Mouse (Mus musculus): ENCODE measurements around the gene Icam2.

The Icam2 gene

DNA sequence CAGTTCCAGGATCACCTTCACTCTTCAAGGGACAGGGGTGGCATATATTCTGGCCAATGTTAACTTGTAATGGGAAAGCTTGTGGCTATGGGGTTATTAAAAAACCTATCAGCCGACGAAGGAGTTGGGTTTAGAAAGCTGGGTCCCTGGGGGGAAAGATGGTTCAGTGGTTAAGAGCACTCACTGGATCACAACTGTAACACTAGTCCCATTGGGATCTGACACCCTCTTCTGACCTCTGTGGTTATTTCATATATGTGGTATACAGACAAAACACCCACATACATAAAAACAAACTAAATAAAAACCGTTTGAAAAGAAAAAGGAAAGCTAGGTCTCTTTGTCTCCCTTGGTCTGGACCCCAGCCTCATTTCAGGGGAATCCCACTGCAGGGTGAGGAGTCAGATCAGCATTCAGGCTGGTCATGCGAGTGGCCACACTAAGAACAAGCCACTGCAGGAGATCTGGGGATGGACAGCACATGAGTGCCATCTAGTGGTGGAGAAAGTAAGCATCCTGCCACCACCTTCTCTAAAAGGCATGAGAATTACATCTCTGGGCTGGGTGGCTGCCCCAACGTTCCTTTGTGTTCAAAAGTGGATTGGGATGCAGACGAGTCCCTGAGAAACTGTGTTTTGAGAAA is 3.8 kb upstream of the Icam2 start:
- DNase-seq (ENCODE audit: low spot score) = peak; percentile 68

DNA sequence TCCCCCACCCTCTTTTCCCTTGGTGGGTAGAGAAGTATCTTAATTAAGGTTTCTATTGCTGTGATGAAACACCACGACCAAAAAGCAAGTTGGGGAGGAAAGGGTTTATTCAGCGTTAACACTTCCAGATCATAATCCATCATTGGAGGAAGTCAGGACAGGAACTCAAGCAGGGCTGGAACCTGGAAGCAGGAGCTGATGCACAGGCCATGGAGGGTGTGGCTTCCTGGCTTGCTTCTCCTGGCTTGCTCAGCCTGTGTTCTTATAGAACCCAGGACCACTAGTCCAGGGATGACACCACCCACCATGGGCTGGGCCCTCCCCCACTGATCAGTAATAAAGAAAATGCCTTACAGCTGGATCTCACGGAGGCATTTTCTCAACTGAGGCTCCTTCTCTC is 2.9 kb upstream of the Icam2 start:
- no peak for DNase-seq (ENCODE audit: low spot score)

DNA sequence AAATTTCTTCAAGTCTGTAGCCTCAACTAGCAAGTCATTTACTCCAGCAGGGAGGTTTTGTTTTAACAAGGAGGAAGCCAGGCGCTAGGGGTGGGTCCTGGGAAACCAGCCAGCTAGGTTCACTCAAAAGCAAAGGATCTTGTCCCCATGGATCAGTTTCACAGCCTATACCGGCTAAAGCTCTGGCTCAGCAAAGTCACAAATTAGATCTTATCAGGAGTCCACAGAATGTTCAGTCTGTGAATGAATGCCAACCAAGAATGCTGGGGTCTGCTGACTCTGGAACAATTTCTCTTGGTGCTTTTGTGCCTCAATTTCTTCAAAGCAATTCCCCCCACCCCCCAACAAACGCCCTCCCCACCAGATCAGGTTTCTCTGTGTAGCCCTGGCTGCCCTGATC is 1.7 kb upstream of the Icam2 start:
- no peak for DNase-seq (ENCODE audit: low spot score)

DNA sequence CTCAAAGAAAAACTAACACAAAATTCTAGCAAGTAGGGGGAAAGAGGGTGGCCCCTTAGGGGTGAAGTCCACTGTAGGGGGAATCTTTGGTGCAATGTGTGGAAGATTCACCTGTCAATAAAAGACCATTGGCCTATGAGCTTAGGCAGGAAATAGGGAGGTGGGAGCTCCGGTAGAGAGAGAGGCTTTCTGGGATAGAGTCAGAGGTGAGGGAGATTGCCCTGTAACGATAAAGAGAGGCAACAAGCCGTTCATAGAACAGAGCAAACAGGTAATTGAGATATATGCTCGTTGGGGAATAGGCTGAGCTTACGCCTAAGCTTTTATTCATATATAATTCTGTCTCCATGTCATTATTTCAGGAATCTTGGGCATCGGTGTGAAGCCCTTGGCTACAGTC is 855 bp downstream of the Icam2 start:
- no peak for DNase-seq (ENCODE audit: low spot score)

DNA sequence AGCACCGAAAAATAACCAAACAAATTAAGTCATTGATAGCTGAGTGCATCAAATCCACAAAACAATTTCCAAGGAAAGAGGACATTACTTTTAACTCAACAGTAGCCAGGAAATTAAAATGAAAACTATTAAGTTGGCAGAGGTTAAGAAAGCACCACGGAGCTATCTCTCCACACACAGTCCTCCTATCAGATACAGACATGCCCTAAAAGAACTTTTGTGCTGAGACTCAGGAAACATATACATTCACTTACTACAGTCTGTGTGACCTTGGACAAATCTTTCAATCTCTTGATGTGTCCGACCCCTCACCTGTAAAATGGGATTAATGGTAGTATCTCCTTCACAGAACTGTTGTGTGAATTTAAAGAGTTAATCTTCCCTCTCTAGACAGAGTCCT is 1.5 kb downstream of the Icam2 start:
- no peak for DNase-seq (ENCODE audit: low spot score)

DNA sequence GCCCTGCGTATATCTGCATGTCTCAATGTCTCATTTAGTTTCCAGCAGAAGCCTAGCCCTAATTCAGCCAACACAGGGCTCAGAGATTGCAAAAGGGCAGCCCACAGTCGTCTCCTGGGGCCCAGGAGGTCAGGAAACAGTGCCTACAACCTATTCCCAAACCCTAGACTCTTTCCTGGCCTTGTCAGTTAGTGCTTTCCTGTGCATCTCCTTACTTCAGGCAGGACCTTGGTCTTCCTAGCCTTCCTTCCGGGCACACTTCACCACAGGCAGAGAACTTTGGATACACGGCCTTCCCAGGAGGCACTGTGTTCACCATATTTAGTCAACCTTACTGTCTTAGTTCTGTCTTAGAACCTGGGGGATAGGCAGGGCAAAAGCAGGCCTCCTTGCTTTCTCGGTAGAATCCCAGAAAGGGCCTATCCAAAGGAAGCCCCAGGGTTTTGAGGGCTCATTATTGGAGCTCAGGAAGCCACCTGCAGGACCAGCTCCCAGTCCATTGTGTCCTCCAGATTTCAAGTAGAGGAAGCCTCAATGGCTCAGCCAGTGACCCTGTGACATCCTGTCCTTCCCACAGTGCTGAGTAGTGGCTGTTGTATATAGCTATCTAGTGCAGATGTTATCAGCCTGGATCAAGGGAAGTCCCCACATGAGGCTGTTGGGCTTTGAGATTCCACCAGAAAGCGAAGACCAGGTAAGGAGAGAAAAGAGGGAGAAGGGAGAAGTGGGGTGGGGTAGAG is 4.7 kb downstream of the Icam2 start:
- DNase-seq (ENCODE audit: low spot score) = no peak

DNA sequence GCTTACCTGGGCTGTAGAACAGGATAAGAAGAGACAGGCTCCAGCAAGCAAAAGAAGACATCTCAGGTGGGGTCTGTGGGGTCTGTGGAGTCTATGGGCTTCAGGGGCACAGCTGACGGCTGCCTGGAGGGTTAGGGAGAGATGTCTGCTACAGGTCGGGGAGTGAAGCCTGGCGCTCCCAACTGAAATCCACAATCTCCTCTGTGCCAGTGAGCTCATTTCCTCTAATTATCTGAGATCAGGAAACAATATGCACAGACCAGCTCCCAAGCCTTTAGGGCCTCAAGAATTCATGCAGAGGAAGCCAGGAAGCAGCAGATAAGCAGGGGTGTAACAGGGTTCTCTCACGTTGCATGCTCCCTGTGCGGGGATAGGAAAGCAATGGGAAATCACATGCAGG is 5.5 kb downstream of the Icam2 start:
- no peak for DNase-seq (ENCODE audit: low spot score)

DNA sequence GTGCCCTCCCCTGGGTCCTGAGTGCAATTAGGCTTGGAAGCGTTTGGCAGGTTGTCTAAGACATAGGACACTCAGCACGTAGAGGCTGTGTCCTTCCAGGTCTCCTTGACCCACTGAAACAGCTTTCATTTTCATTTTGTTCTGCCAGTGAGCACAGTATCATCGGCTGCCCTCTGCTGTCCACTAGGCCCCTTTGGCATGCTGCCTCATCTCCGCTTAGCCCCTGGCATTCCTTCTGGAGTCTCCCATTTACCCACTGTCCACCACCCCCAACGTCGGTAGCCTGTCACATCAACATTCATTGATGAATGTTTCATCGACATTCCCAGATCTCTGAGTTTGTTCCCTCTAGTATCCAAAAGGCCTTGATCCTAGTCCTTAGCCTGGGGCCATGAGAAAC is 6.0 kb downstream of the Icam2 start:
- no peak for DNase-seq (ENCODE audit: low spot score)

DNA sequence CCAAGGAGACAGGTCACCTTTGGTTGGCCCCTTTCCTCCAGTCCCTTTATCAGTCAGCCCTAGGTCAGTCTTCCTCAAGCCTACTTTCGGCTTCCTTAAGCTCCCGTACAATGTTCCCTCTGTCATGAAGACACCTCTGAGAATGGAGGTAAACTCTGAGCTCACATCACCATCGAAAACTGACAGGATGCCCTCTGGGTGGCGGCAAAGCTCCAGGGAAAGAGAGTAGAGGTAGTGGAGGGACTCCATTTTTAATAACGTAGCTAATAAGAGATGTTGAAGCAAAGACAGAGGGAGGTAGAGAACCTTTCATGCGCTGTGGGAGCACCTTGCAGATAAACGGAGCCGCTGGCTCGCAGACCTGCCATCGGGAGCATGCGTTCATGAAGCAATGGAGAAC is 6.9 kb downstream of the Icam2 start:
- no peak for DNase-seq (ENCODE audit: low spot score)

DNA sequence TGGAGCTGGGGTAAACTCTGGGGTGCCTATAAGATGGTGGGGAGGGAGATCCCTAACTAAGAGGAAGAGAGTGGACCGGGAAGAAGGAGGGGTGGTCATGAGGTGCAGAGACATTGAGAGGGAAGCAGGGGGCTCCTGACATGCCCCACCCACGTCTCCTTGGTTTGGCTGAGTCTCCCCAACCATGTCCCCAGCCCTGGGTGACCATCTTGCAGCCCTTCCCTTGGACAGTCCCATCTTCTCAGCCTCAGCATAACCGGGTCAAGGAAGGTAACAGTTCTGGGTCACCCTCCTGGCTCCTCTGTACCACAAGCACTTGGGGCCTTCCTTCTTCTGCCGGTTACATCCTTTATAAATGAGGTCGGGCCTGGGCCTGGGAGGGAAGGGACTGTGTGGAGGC is 12.9 kb downstream of the Icam2 start:
- no peak for DNase-seq (ENCODE audit: low spot score)

DNA sequence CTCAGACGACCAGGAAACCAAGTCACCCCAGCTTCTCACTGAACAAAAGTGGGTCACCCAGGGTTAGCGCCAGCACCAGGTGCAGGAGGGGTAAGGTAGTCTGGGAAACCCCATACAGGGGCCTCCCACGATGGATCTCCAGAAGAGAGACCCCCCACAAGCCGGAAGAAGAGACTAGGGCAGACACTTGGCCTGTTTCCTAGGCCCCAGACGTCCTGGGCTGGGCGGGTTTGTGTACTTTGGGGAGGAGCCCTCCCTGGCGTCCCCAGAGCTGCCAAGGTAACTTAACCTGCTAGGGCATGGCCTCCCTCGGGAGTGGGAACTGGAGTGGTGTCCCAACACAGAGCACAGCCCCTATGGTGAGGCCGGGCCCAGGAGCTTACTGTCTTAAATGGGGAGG is 13.3 kb downstream of the Icam2 start:
- DNase-seq (ENCODE audit: low spot score) = no peak

DNA sequence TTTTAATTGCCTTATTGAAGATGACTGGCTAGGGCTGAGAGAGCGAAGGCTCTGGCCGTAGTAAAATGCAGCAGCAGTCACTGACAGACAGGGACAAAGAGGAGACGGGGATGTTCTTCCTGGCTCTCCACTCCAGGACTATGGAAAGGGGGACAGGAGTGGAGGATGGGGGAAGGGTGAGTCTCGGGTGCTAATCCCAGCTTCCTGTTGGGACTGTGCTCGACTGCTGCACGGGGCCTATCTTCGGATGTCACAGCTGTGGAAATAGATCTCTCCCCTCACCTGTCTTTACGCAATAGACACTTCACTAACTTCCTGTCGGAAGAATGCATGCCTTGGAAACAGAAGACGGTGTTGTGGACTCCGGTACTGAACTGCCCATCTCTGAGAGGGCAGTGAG is 13.9 kb downstream of the Icam2 start:
- no peak for DNase-seq (ENCODE audit: low spot score)

DNA sequence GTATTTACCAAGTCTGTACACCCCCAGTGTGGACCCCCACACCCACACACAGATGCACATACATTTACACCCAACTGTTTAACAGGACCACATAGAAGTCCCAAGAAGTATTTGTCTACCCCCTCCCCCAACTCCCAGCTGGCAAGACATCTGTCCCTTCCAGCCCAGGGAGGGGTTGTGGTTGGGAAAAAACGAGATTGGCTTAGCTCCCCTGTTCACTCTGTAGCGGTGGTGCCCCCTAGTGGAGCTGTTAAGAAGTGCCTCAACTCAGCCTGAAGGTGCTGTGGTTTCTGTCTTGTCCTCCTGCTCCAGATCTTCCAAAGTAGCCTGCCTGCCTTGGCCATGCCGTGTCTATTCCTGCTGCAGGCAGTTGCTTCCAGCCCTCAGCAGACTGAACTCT is 21.6 kb downstream of the Icam2 start:
- peak; percentile 61 for DNase-seq (ENCODE audit: low spot score)

DNA sequence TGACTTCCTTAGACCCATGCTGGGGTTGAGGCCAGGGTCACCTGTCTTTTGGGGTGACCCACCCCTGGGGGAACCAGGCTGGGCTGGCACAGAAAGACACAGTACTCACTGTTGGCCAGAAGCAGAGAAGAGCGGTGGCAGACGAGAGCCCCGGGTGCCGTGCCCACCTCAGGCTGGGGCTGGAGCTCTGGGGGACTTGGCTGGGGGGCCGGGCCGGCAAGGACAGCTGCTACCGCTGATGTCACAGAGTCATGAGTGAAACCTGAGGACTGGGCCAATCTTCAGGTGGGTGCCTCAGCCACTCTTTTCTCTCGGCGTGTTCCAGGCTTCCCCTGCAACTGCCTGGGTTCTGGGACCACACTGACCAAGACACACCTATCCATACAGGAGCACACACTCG is 22.5 kb downstream of the Icam2 start, which contains the start of gene Prr29:
TSS of gene Prr29 (plus strand) at position 107 of the 400 bp plus-strand sequence.
- DNase-seq (ENCODE audit: low spot score) = no peak

DNA sequence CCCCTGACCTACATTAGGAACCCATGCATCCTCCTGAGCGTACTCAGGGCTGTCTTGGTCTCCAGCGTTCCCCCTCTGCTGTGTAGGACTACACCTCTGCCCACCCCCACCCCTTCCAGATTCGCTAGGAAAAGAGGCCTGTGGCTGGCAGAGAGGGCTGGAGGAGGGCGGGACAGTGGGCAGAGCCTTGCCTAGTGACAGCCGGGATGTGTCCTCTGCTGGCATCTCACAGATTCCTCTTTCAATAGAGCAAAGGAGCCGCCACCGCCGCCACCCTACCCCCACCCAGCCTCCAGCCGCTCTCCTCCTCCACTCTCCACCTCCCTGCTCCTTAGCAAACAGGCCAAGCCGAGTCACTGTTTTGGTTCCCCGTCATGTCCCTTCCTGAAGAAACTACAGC is 23.2 kb downstream of the Icam2 start:
- DNase-seq (ENCODE audit: low spot score) = no peak

DNA sequence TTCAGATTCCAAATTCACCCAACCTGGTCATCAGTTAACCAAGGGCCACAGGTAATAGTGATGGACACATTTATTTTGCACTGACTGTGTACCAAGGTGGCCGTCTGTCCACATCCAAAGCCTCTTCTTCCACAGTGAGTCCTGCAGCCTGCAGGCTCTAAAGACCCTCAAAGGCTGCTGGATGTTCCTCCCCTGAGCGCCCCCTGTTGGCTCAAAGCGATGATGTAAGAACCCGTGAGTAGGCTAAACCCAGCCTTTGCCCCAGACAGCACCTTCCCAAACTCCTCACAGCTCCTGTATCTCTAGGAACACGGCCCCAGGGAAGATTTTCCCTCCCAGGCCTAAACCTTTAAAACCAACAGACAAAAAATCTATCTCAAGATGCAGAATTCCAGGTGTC is 28.5 kb downstream of the Icam2 start:
- no peak for DNase-seq (ENCODE audit: low spot score)

DNA sequence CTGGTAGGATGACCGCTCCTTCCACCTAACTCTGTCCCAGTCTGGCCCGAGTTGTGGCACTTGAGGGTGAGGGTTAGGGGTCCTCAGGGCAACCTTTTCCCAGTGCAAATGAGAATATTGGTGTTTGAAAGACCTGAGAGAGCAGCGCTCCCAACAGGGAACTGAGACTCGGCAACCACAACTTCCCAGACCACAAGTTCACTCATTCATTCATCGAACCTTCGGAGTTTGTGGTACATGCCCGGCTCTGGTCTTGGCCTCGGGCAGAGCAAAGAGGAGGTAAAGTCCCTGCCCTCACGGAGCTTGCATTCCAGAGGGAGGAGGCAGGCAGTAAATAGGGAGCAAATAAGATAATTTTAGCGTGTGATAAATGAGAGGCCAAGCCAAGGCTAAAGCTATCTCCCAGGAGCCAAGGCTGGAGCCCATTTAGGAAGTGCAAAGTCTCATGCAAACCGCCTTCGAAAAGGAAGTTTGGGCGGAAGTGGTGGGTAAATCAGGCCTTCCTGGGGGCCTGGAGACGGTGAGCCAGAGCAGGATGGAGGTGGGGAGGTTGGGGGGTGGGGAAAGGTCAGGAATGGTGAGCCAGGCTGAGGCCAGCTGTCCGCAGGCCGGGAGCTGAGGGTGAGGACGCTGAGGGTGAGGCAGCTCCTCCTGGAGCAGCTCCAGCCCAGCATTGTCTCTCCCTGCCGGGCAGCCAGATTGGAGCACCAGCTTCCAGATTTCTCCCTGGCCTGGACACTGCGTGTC is 32.3 kb downstream of the Icam2 start:
- no peak for DNase-seq (ENCODE audit: low spot score)

DNA sequence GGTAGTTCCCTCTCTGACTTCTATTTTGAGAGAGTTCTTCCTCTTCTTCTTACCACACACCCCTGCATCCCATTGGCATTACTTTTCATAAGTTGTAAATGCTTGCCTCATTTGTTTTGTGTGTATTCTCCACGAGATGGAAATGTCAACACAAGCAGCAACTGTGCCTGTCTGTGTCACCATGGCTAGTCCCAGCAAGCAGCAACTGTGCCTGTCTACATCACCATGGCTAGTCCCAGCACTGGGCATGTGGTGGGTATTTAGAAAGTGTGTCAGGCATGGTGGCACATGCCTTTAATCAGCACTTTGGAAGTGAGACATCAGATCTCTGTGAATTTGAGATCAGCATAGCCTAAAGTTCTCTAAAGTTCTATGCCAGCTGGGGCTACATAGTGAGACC is 33.7 kb downstream of the Icam2 start:
- DNase-seq (ENCODE audit: low spot score) = no peak

DNA sequence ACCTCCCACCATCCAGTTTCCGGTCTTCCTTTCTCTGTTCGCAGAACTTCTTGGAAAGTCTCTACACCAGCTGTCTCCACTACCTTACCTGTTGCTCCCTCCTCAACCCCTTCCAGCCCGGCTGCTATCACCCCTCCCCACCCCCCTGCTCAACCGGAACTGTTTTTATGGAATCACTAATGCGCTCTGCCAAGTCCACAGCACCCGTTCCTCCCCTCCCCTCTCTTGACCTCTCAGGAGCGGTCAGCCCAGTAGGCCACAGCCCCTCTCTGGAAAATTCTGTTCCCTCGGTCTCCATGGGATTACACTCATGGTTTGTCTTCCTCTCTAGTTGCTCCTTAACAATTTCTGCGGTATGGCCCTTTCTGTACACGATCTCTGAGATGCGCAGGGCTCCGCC is 34.7 kb downstream of the Icam2 start, which contains the start of gene Scn4a:
TSS of gene Scn4a (minus strand) at position 101 of the 400 bp plus-strand sequence.
- DNase-seq (ENCODE audit: low spot score) = no peak

DNA sequence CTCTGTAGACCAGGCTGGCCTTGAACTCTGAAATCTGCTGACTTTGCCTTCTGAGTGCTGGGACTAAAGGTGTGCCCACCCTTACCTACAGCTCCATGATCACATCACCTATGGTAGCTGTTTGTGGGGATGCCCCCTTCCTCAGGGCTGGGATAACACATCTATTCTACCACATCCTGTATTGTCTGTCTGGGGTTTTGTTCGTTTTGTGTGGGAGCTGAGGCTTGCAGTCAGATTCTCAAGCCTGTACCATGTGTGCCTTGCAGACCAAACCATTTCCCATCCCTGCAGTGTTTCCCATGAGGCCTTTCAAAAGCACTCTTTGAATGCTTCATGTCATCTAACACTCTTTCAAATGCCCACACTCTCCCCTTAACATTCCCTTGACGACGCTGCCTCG is 35.9 kb downstream of the Icam2 start:
- no peak for DNase-seq (ENCODE audit: low spot score)

DNA sequence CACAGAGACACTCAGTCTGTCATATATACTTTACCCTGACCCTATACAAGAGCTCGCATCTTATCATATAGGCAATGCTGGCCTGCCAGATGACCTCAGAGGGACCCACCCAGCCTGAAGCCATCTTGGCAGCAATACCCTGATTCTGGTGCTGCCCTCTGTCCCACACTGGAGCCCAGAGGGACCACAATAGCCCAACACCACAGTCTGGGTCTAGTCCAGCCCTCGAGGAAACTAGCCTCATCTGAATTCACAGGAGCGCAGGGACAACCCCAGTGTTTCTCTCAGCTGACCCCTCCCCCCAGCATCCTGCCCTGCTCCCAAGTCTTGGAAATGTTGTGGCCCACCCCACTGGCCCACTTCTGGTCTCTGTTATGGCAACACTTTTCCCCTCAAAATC is 36.6 kb downstream of the Icam2 start:
- no peak for DNase-seq (ENCODE audit: low spot score)

DNA sequence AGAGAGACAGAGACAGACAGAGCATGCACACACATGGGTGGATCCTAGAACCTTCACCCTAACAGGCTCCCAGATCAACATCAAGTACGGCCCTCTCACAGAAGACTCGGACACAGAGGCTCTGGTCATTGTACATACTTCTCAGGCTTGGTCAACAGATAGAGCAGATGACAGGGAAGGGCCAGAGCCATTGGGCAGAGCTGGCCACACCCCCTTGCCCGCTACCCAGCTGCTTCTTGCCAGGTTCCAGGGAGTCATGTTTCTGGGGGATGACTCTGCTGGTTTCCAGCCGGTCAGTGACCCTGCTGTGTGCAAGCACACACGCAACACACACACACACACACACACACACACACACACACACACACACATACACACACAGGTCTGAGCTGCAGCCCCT is 37.0 kb downstream of the Icam2 start:
- no peak for DNase-seq (ENCODE audit: low spot score)

DNA sequence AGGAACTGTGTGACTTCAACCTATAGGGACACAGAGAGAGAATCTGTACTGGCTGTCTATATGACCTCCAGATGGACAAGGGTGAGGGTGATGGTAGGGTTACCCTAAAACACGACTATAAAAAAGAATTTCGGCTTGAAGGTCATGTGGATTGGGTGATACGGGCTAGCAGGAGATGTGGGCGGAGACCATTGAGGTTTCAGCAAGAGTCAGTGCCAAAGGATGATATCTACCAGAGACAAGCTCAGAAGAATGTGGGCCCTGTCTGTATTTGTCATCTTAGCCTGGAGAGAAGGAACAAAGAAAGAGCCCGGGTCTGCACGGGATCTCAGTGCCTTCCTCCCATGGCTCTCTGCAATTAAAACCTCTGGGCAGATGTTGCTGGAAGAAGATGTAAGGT is 38.1 kb downstream of the Icam2 start:
- DNase-seq (ENCODE audit: low spot score) = no peak

Data from layer of hippocampus, adult 9-10 months (tissue).